Mouse (Mus musculus) gastrocnemius, adult 8-10 months (tissue): ENCODE results near the gene Mt4. TPM values are rescaled to one million over a fixed set of nuclear protein-coding genes. Genes with fewer than 3 reads are reported as not detected.

Experiments
- DNase-seq, 2 experiments: peaks; one replicate each; pipeline ENCODE4 v3.0.0; 2022; ENCODE audit warnings: low spot score in 2 of 2
- total RNA-seq, 4 experiments: library from RNA; stranded (reverse); gene quantifications; 2 replicates each; pipeline ENCODE4 v1.2.4; 2022

Gene Mt4
- total RNA-seq, 4 experiments from 2014 or later: not detected

- DNase-seq: peak; percentile 87 to 88
These were observed 42.1 kb downstream of the Mt4 start, which contains the start of gene Mt1 for GRCm38 (mm10) chr8:94178857-94179712. Gene Mt1, plus strand, starts transcription at chr8:94179082.

- DNase-seq: no peak
These were observed 42.9 kb downstream of the Mt4 start for GRCm38 (mm10) chr8:94179713-94180560.

- no peak for DNase-seq
These were observed 43.5 kb downstream of the Mt4 start for GRCm38 (mm10) chr8:94180561-94180908.

GRCm38 (mm10) chr8:94182055-94182929, 45.3 kb downstream of the Mt4 start:
- no peak for DNase-seq

- peak; percentile 54 to 69 for DNase-seq
These were observed 46.1 kb downstream of the Mt4 start for GRCm38 (mm10) chr8:94183117-94183516.

- DNase-seq: no peak
These were observed 47.4 kb downstream of the Mt4 start for GRCm38 (mm10) chr8:94184357-94184843.

GRCm38 (mm10) chr8:94185791-94186190, 48.8 kb downstream of the Mt4 start:
- no peak for DNase-seq

GRCm38 (mm10) chr8:94186542-94186941, 49.5 kb downstream of the Mt4 start:
- peak; percentile 64 to 73 for DNase-seq

GRCm38 (mm10) chr8:94187290-94188002, 50.4 kb downstream of the Mt4 start:
- DNase-seq: no peak

Other genes starting within 250 kb of the Mt4 start
- gene Amfr, start 124.4 kb upstream of the Mt4 start, total RNA-seq: 100 to 1,000 TPM; 115 to 150 (median 130) TPM
- 10 to 100 TPM in 2 of 4 experiments, 1 to 10 TPM in 2; 7.7 to 11.0 (median 9.8) TPM for gene Nudt21, start 100.2 kb upstream of the Mt4 start, total RNA-seq
- gene Ogfod1, start 100.0 kb upstream of the Mt4 start, total RNA-seq: 10 to 100 TPM; 23.9 to 30.7 (median 27.2) TPM
- 1 to 10 TPM; 2.5 to 3.9 (median 3.6) TPM for gene Bbs2, start 38.3 kb upstream of the Mt4 start, total RNA-seq
- gene Mt3, start 15.4 kb downstream of the Mt4 start, total RNA-seq: 1 to 10 TPM in 3 of 4 experiments, not detected in 1; 2.0 to 2.4 (median 2.2) TPM
- 10 to 100 TPM; 12.9 to 75.1 (median 15.1) TPM for gene Mt2, start 35.5 kb downstream of the Mt4 start, total RNA-seq
- gene Mt1, start 41.9 kb downstream of the Mt4 start, total RNA-seq: 10 to 100 TPM; 11.7 to 74.5 (median 17.7) TPM
- gene Nup93, start 77.4 kb downstream of the Mt4 start, total RNA-seq: 10 to 100 TPM in 3 of 4 experiments, 1 to 10 TPM in 1; 9.7 to 14.2 (median 12.1) TPM
- not detected for gene Slc12a3, start 192.0 kb downstream of the Mt4 start, total RNA-seq
- 100 to 1,000 TPM; 117 to 134 (median 124) TPM for gene Herpud1, start 249.2 kb downstream of the Mt4 start, total RNA-seq